Mouse (Mus musculus) midbrain, embryonic 13.5 days (tissue): ENCODE data around the gene Klhl21. TPM values are rescaled to one million over a fixed set of nuclear protein-coding genes. Genes with fewer than 3 reads are reported as not detected.
"Not testable (repeated sequence)": the region's sequence is repeated elsewhere in the genome, so short reads cannot be mapped to it uniquely, and the experiment has no call there.

Experiments used
- ATAC-seq: fragments of 200-750 bp; cut with Nextera tagmentation; 2 replicates; pipeline ENCODE4 v1.8.0; 2017; ENCODE audit warnings: mild to moderate bottlenecking, moderate TSS enrichment, moderate library complexity
- H3K27ac ChIP-seq: fragments of 300-500 bp; sonication (generic); 2 replicates; pipeline ENCODE4 v1.5.1; 2015; ENCODE audit warnings: inconsistent platforms, mild to moderate bottlenecking, moderate library complexity
- H3K27me3 ChIP-seq: fragments of 300-500 bp; sonication (generic); 2 replicates; pipeline ENCODE4 v1.6.1; 2015; ENCODE audit warnings: mild to moderate bottlenecking, inconsistent platforms
- H3K36me3 ChIP-seq: fragments of 300-500 bp; sonication (generic); 2 replicates; pipeline ENCODE4 v1.6.1; 2015; ENCODE audit warnings: mild to moderate bottlenecking, inconsistent platforms
- H3K4me1 ChIP-seq: fragments of 300-500 bp; sonication (generic); replicated peaks from 2 replicates; pipeline ENCODE4 v1.6.1; 2015; ENCODE audit warnings: inconsistent platforms
- H3K4me2 ChIP-seq: fragments of 300-500 bp; sonication (generic); replicated peaks from 2 replicates; pipeline ENCODE4 v1.6.1; 2015; ENCODE audit warnings: moderate library complexity, mild to moderate bottlenecking, inconsistent platforms
- H3K4me3 ChIP-seq: fragments of 300-500 bp; sonication (generic); replicated peaks from 2 replicates; pipeline ENCODE4 v1.5.1; 2015; ENCODE audit warnings: mild to moderate bottlenecking, inconsistent platforms
- H3K9ac ChIP-seq: fragments of 300-500 bp; sonication (generic); replicated peaks from 2 replicates; pipeline ENCODE4 v1.6.1; 2015; ENCODE audit warnings: mild to moderate bottlenecking, inconsistent platforms
- H3K9me3 ChIP-seq: fragments of 300-500 bp; sonication (generic); 2 replicates; pipeline ENCODE4 v1.6.1; 2016; ENCODE audit warnings: mild to moderate bottlenecking, inconsistent platforms
- WGBS: fragments of 180-500 bp; shearing (Covaris S2); methylation state at CpG from one replicate; pipeline ENCODE4 v1.1.7; 2015; 5-methylcytosine and 5-hydroxymethylcytosine counted together
- polyA plus RNA-seq: library from polyadenylated mRNA; unstranded; fragments of >200 nt; fragmentation: Nextera tagmentation; extraction: Ambion mirVana; gene quantifications from 2 replicates; pipeline ENCODE4 v1.2.1, GENCODE M21; 2015

Klhl21 gene
- polyA plus RNA-seq, 1 experiment from 2014 or later, result 3.0 TPM

GRCm38 (mm10) chr4:152028456-152028855 lies 19.9 kb downstream of the Klhl21 start:
- H3K9me3 ChIP-seq, result no peaks in the 10 kb centered on the region
- peak overlapping the region; percentile 99 for H3K4me2 ChIP-seq
- no peak for ATAC-seq
- H3K36me3 ChIP-seq, result peaks cover 15% of the 10 kb centered on the region
- peaks cover 11% of the 10 kb centered on the region for H3K27me3 ChIP-seq
- WGBS, result 70% methylated on average over 15 of the region's 15 CpGs
- H3K4me1 ChIP-seq, result peaks cover 56% of the 10 kb centered on the region
- H3K4me3 ChIP-seq, result peak overlapping the region; percentile 80
- peak overlapping the region; percentile 73 for H3K9ac ChIP-seq
- H3K27ac ChIP-seq, result no peak overlapping the region

GRCm38 (mm10) chr4:152029087-152029486 lies 20.5 kb downstream of the Klhl21 start:
- Histone ChIP-seq H3K9ac (no peak overlapping the region), H3K27ac (no peak overlapping the region), H3K4me2 (no peak overlapping the region), H3K4me3 (peak overlapping the region; percentile 80; the same call in 1 of the 2 replicates), H3K4me1 (peaks cover 51% of the 10 kb centered on the region), H3K27me3 (peaks cover 11% of the 10 kb centered on the region), H3K36me3 (peaks cover 8% of the 10 kb centered on the region), H3K9me3 (no peaks in the 10 kb centered on the region)
- no peak for ATAC-seq
- 35% methylated on average over 5 of the region's 5 CpGs for WGBS

- Histone ChIP-seq H3K4me3 (no peak overlapping the region), H3K36me3 (no peaks in the 10 kb centered on the region), H3K9me3 (no peaks in the 10 kb centered on the region), H3K4me2 (0 out of 2 replicates have a peak overlapping the region, but pooled peaks have one; percentile 9), H3K9ac (peak overlapping the region; percentile 39), H3K27me3 (peaks cover 11% of the 10 kb centered on the region), H3K27ac (no peak overlapping the region), H3K4me1 (peaks cover 42% of the 10 kb centered on the region)
- WGBS, result 78% methylated on average over 4 of the region's 4 CpGs
- ATAC-seq, result no peak
These were observed 21.4 kb downstream of the Klhl21 start for GRCm38 (mm10) chr4:152029997-152030396.

GRCm38 (mm10) chr4:152032922-152033321 lies 24.3 kb downstream of the Klhl21 start:
- Histone ChIP-seq H3K9me3 (no peaks in the 10 kb centered on the region), H3K36me3 (no peaks in the 10 kb centered on the region), H3K9ac (no peak overlapping the region), H3K4me3 (no peak overlapping the region), H3K4me1 (peaks cover 20% of the 10 kb centered on the region), H3K4me2 (no peak overlapping the region), H3K27me3 (peaks cover 11% of the 10 kb centered on the region), H3K27ac (no peak overlapping the region)
- whole genome bisulfite sequencing, result 89% methylated on average over 13 of the region's 13 CpGs
- no peak for ATAC-seq

- H3K4me2 ChIP-seq, ATAC-seq, H3K9ac ChIP-seq, H3K9me3 ChIP-seq, H3K4me3 ChIP-seq, H3K27me3 ChIP-seq, H3K27ac ChIP-seq, H3K36me3 ChIP-seq: not testable (repeated sequence)
- 92% methylated on average over 6 of the region's 6 CpGs for WGBS
- H3K4me1 ChIP-seq, result peaks cover 19% of the 10 kb centered on the region
These were observed 27.9 kb downstream of the Klhl21 start for GRCm38 (mm10) chr4:152036464-152036863.

GRCm38 (mm10) chr4:152038225-152038984 lies 29.8 kb downstream of the Klhl21 start, which contains the start of gene Tas1r1:
Gene Tas1r1 (minus strand): TSS chr4:152038568.
- Histone ChIP-seq H3K27ac (no peak within 1 kb of the TSS; the same call in 1 of the 2 replicates), H3K4me3 (peak within 1 kb of the TSS; percentile 100), H3K9ac (peak within 1 kb of the TSS; percentile 96), H3K4me2 (peak within 1 kb of the TSS; percentile 97), H3K9me3 (no peaks in the 10 kb centered on the region), H3K27me3 (no peaks in the 10 kb centered on the region), H3K36me3 (peaks cover 25% of the 10 kb centered on the region), H3K4me1 (peaks cover 19% of the 10 kb centered on the region)
- peak; percentile 32; the same call in 1 of the 2 replicates for ATAC-seq
- 51% methylated on average over 10 of the region's 10 CpGs for WGBS

- Histone ChIP-seq H3K36me3 (peaks cover 32% of the 10 kb centered on the region), H3K4me1 (peaks cover 19% of the 10 kb centered on the region), H3K9ac (peak within 1 kb of the TSS; percentile 96), H3K4me2 (peak within 1 kb of the TSS; percentile 97), H3K27me3 (no peaks in the 10 kb centered on the region), H3K9me3 (no peaks in the 10 kb centered on the region), H3K4me3 (peak within 1 kb of the TSS; percentile 100), H3K27ac (no peak within 1 kb of the TSS; the same call in 1 of the 2 replicates)
- 1% methylated on average over 72 of the region's 86 CpGs for WGBS
- peak; percentile 90 for ATAC-seq
These were observed 30.6 kb downstream of the Klhl21 start, which contains the start of gene Nol9 for GRCm38 (mm10) chr4:152038985-152039830. Gene Nol9 (plus strand): TSS chr4:152039321.

GRCm38 (mm10) chr4:152039831-152040310 lies 31.3 kb downstream of the Klhl21 start:
- ATAC-seq, result no peak
- Histone ChIP-seq H3K4me1 (peaks cover 19% of the 10 kb centered on the region), H3K9me3 (no peaks in the 10 kb centered on the region), H3K9ac (peak overlapping the region; percentile 96), H3K27ac (no peak overlapping the region), H3K4me3 (peak overlapping the region; percentile 100), H3K4me2 (peak overlapping the region; percentile 97), H3K27me3 (no peaks in the 10 kb centered on the region), H3K36me3 (peaks cover 39% of the 10 kb centered on the region)
- 5% methylated on average over 25 of the region's 25 CpGs for WGBS

GRCm38 (mm10) chr4:152041924-152042641 lies 33.5 kb downstream of the Klhl21 start:
- Histone ChIP-seq H3K4me1 (peaks cover 19% of the 10 kb centered on the region), H3K27me3 (no peaks in the 10 kb centered on the region), H3K27ac (no peak overlapping the region), H3K36me3 (peaks cover 61% of the 10 kb centered on the region), H3K4me2 (no peak overlapping the region), H3K9ac (no peak overlapping the region), H3K9me3 (no peaks in the 10 kb centered on the region), H3K4me3 (no peak overlapping the region)
- WGBS, result 93% methylated on average over 22 of the region's 22 CpGs
- no peak for ATAC-seq

- 94% methylated on average over 3 of the region's 3 CpGs for WGBS
- no peaks in the 10 kb centered on the region for H3K27me3 ChIP-seq
- peaks cover 72% of the 10 kb centered on the region for H3K36me3 ChIP-seq
- no peak overlapping the region for H3K27ac ChIP-seq
- H3K4me2 ChIP-seq, result no peak overlapping the region
- ATAC-seq, result no peak
- no peak overlapping the region for H3K9ac ChIP-seq
- peaks cover 19% of the 10 kb centered on the region for H3K4me1 ChIP-seq
- H3K9me3 ChIP-seq, result no peaks in the 10 kb centered on the region
- no peak overlapping the region for H3K4me3 ChIP-seq
These were observed 34.6 kb downstream of the Klhl21 start for GRCm38 (mm10) chr4:152043171-152043570.

- peaks cover 13% of the 10 kb centered on the region for H3K4me1 ChIP-seq
- ATAC-seq, result no peak
- H3K36me3 ChIP-seq, result peaks cover 83% of the 10 kb centered on the region
- no peak overlapping the region for H3K27ac ChIP-seq
- H3K4me3 ChIP-seq, result no peak overlapping the region
- 82% methylated on average over 6 of the region's 6 CpGs for WGBS
- no peak overlapping the region for H3K4me2 ChIP-seq
- no peak overlapping the region for H3K9ac ChIP-seq
- H3K9me3 ChIP-seq, result no peaks in the 10 kb centered on the region
- no peaks in the 10 kb centered on the region for H3K27me3 ChIP-seq
These were observed 36.0 kb downstream of the Klhl21 start for GRCm38 (mm10) chr4:152044609-152045008.
